Mouse (Mus musculus) left cerebral cortex, adult 6 months (tissue): Measurements from ENCODE around the gene Hist1h2bj. TPM values are rescaled to one million over a fixed set of nuclear protein-coding genes. Genes with fewer than 3 reads are reported as not detected.

Experiments
- long read RNA-seq, 2 experiments: library from polyadenylated mRNA; unstranded; transcript quantifications; one replicate each; pipeline ENCODE4 v2.0.0; 2019 to 2020
- polyA plus RNA-seq: library from polyadenylated mRNA; unstranded; fragments of <200 nt; fragmentation: Nextera tagmentation; gene quantifications from 2 replicates; pipeline ENCODE4 v1.2.3, GENCODE M21; 2021

Hist1h2bj gene
- 0.67 TPM in 1 of 2 replicates, not detected in the other for polyA plus RNA-seq
- long read RNA-seq, experiment 1, partial matches to known transcripts, result 0 of 6 reads
- long read RNA-seq, experiment 1, other reads (novel, unspliced or antisense), result 6 of 6 reads
- long read RNA-seq, experiment 2, partial matches to known transcripts, result 0 of 1 reads
- long read RNA-seq, experiment 2, other reads (novel, unspliced or antisense), result 1 of 1 reads

GRCm38 (mm10) chr13:22042568-22043502 lies at the start of gene Hist1h2bj, which contains the start of gene Hist1h2ag:
Gene Hist1h2bj (plus strand): TSS chr13:22043214.
Gene Hist1h2ag (minus strand): TSS chr13:22042944.

GRCm38 (mm10) chr13:22009642-22010041 lies 33.4 kb upstream of the Hist1h2bj start, which contains the start of gene Prss16:
Gene Prss16 (minus strand): TSS chr13:22009742.

GRCm38 (mm10) chr13:22035267-22036148 lies 7.5 kb upstream of the Hist1h2bj start, which contains the start of the genes Hist1h2ah and Hist1h2bk:
Gene Hist1h2ah (minus strand): TSS chr13:22035568.
Gene Hist1h2bk (plus strand): TSS chr13:22035870.

GRCm38 (mm10) chr13:22041142-22041536 lies 1.9 kb upstream of the Hist1h2bj start, which contains the start of gene Hist1h4i:
Gene Hist1h4i (minus strand): TSS chr13:22041362.

GRCm38 (mm10) chr13:22084140-22084539 lies 41.1 kb downstream of the Hist1h2bj start, which contains the start of gene Vmn1r188:
Gene Vmn1r188 (plus strand): TSS chr13:22084440.

Other genes starting within 250 kb of the Hist1h2bj start
- gene Hist1h2bq, start 233.0 kb upstream of the Hist1h2bj start, polyA plus RNA-seq, result 0.40 and 1.2 TPM in 2 replicates
- gene Hist1h2ao, start 232.7 kb upstream of the Hist1h2bj start, polyA plus RNA-seq, result not detected in 2 replicates
- gene Hist1h4m, start 231.5 kb upstream of the Hist1h2bj start, polyA plus RNA-seq, result 1.8 and 3.3 TPM in 2 replicates
- 0.64 and 2.7 TPM in 2 replicates for gene Hist1h4n, start 211.0 kb upstream of the Hist1h2bj start, polyA plus RNA-seq
- gene Hist1h2ap, start 209.7 kb upstream of the Hist1h2bj start, polyA plus RNA-seq, result 68.6 TPM in 2 replicates
- not detected in 2 replicates for gene Hist1h2br, start 209.5 kb upstream of the Hist1h2bj start, polyA plus RNA-seq
- 1.6 and 2.5 TPM in 2 replicates for gene Zfp184, start 98.1 kb upstream of the Hist1h2bj start, polyA plus RNA-seq
- 0.10 TPM in 1 of 2 replicates, not detected in the other for gene Pom121l2, start 62.0 kb upstream of the Hist1h2bj start, polyA plus RNA-seq
- gene Prss16, start 33.5 kb upstream of the Hist1h2bj start, polyA plus RNA-seq, result 1.7 and 1.9 TPM in 2 replicates
- gene Hist1h2ah, start 7.6 kb upstream of the Hist1h2bj start, polyA plus RNA-seq, result not detected in 2 replicates
- gene Hist1h2bk, start 7.3 kb upstream of the Hist1h2bj start, polyA plus RNA-seq, result not detected in 2 replicates
- gene Hist1h4i, start 1.9 kb upstream of the Hist1h2bj start, polyA plus RNA-seq, result 6.4 and 6.7 TPM in 2 replicates
- not detected in 2 replicates for gene Hist1h2ag, start 270 bp upstream of the Hist1h2bj start, polyA plus RNA-seq
- not detected in 2 replicates for gene Vmn1r188, start 41.2 kb downstream of the Hist1h2bj start, polyA plus RNA-seq
- not detected in 2 replicates for gene Vmn1r189, start 62.6 kb downstream of the Hist1h2bj start, polyA plus RNA-seq
- not detected in 2 replicates for gene Vmn1r191, start 140.8 kb downstream of the Hist1h2bj start, polyA plus RNA-seq
- not detected in 2 replicates for gene Vmn1r192, start 147.9 kb downstream of the Hist1h2bj start, polyA plus RNA-seq
- not detected in 2 replicates for gene Vmn1r193, start 179.9 kb downstream of the Hist1h2bj start, polyA plus RNA-seq
- gene Vmn1r194, start 201.0 kb downstream of the Hist1h2bj start, polyA plus RNA-seq, result not detected in 2 replicates
- not detected in 2 replicates for gene Vmn1r195, start 227.3 kb downstream of the Hist1h2bj start, polyA plus RNA-seq
- not detected in 2 replicates for gene Vmn1r196, start 246.7 kb downstream of the Hist1h2bj start, polyA plus RNA-seq